Mouse (Mus musculus) left cerebral cortex, adult 9 months (tissue): Measurements from ENCODE around the gene Bahd1.

Source experiments
- DNase-seq, 2 experiments: peaks; one replicate each; pipeline ENCODE4 v3.0.0; 2022; ENCODE audit warnings: low spot score in 2 of 2

Gene Bahd1

GRCm38 (mm10) chr2:118898771-118899170 is 1.4 kb upstream of the Bahd1 start:
- no peak for DNase-seq

- no peak for DNase-seq
Measured at GRCm38 (mm10) chr2:118899306-118899705, 871 bp upstream of the Bahd1 start.

- no peak for DNase-seq
Measured at GRCm38 (mm10) chr2:118900826-118901140, 606 bp downstream of the Bahd1 start.

- DNase-seq, result peak; percentile 91 to 97
Measured at GRCm38 (mm10) chr2:118901175-118902031, 1.2 kb downstream of the Bahd1 start.

DNA sequence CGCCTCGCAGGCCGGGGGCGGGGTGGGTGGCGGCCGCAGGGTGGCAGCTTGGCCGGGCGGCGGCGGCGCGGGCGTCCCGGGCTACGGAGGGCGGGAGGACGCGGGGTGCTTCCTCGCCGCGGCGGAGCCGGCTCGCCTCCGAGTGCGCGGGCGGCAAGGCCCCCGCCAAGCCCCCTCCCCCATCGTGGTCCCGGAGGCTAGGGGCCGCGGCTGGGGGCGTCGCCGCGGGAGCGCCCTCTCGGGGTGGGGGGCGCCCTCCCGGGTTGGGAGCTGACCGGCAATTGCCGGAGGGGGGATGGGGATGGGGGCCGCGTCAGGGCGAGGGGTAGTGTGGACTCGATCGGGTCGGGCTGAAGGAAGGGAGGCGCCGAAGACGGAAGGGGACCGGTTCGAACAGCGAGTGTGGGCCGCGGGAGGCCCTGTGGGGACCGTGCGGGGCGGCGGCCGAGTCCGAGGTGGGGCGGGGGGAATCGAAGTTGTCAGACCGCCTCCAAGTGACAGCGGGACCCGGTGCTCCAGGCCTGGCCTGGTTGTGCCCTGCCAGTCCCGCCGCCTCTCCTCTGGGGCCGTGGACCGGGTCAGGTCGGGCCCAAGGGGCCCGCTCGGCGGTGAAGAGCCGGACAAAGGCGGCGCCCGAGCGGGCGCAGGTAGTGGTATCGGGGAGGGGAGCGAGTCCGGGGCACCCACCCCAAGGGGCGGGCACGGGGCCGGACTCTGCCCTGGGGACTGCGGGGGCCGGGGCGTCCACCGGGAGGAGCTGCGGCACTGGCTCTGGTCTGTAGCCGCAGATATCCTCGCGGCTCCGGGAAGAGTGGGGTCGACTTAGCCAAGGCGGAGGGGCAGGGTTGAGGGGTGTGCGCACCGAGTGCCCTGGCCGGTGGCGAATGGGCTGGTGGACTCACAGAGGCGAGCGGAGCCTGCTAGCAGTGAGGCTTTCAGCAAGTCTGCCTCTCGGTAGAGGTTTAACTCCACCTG is 2.2 kb downstream of the Bahd1 start:
- no peak for DNase-seq

- DNase-seq, result no peak
Measured at GRCm38 (mm10) chr2:118903333-118903741, 3.2 kb downstream of the Bahd1 start.

- DNase-seq, result no peak
Measured at GRCm38 (mm10) chr2:118905433-118906117, 5.4 kb downstream of the Bahd1 start.

GRCm38 (mm10) chr2:118906118-118906492 is 5.9 kb downstream of the Bahd1 start:
- DNase-seq, result no peak

GRCm38 (mm10) chr2:118907781-118908180 is 7.6 kb downstream of the Bahd1 start:
- DNase-seq, result no peak

DNA sequence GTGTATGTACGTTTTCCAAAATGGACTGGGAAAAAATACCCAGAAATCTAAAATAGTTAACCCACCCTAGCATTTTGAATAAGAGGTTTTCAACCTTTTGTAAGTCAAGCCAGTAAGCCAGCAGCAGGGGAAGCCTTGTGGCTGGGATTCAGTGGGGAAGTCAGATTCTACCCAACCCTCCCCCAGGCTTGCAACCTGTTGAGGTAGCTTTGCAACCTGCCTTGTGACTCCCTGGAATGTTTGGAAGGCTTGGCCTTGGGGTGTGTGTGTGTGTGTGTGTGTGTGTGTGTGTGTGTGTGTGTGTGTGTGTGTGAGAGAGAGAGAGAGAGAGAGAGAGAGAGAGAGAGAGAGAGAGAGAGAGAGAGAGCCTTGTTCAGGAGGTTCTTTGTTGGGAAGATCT is 9.0 kb downstream of the Bahd1 start:
- DNase-seq, result no peak

DNA sequence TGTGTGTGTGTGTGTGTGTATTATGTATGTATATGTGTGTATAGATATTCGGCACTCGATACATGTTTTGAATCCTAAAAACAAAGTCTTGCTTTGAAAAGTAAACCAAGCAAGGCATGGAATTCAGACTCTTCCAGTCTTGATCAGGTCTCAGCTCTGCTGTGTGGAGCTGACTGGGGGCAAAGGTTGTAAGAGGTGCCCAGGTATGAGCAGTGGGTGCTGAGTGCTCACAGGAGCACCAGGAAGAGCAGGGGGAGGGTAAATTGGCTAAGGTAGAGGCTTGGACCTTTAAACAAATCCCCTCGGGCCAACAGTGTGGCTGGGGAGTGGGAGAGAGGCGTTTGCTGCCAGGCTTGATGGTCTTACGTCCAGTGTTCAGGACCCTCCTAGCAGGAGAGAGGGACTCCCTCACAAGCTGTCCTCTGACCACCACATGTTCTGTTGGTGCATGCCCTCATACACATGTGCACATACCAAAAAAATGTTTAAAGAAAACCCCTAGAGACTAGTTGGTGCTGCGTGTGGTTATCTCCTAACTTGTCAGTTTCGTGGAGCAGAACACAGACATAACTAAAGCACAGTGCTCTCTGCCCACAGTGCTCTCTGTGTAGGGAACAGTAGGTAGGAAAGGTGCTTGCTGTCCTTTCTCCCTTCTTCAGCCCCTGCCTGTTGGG is 10.6 kb downstream of the Bahd1 start:
- DNase-seq, result no peak

DNA sequence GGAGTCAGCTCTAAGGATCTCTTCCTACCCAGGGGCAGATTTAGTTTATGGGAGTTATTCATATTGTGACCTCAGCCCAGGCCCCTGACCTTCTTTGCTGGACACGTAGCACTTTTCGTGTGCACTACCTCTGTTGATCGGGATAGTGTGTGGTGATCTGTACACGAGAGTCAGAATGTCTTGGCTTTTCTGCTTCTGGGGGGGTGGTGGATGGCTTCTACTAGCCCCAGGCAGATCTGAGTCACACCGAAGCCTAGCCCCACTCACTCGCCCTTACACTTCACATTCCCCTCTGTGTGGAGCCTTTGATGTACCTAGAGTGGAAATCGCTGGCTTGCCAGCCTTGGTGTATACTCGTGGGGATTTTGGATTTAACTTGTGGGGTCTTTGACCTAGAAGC is 12.5 kb downstream of the Bahd1 start:
- no peak for DNase-seq

GRCm38 (mm10) chr2:118913551-118914276 is 13.5 kb downstream of the Bahd1 start:
- no peak for DNase-seq

- DNase-seq, result no peak
Measured at GRCm38 (mm10) chr2:118914685-118915084, 14.5 kb downstream of the Bahd1 start.

DNA sequence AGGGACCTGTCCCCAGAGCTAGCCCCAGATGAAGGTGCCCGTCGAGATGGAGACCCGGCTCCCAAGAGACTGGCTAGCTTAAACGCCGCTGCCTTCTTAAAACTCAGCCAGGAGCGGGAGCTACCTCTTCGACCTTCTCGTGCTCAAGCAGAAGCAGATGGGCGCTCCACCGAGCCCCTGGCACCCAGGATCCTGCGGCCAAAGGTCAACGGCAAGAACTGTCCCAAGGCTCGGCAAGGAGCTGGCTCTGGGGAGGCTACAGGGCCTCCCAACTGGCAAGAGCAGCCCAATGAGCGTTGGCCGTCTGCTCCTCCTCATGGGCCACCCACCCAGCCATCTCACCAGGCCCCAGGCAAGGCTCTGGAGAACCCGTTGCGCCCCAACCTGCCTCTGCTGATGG is 16.3 kb downstream of the Bahd1 start:
- no peak for DNase-seq

DNA sequence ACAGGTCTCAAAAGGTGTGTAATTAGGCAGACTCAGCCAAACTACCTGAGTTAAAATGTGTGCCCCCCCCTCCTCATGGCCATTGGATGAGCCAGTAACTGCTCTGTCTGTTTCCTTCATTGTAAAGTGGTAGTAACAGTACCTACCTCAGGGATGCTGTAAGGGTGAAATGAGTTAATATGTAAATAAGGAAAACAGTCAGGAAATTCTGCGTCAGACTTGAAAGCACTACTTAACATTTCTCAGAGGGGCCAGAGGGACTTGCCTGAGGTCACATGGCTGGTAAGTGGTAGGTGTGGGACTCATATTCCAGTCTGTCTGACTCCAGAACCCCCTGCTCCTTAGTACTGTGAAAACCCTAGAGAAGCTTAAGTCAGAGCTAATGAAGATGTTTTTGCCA is 18.4 kb downstream of the Bahd1 start:
- DNase-seq, result no peak

- no peak for DNase-seq
Measured at GRCm38 (mm10) chr2:118920428-118920827, 20.3 kb downstream of the Bahd1 start.

DNA sequence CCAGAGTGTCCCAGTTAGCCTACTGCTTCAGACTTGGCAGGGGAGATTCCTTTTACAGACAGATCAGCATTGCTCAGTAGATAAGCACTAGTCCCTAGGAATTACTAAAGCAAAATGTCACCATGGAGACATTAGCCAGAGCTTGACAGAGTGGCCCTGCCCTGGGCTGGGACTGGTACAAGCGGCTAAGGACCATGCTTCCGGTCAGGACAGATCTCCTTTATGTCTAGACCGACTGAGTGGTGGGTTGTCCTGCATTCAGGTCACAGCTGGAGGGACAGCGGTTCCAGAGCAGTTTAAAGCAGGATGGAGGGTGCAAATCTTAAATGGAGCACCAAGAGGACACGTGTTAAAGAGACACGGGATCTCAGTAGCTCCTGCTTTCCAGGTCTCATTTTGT is 25.8 kb downstream of the Bahd1 start:
- no peak for DNase-seq

DNA sequence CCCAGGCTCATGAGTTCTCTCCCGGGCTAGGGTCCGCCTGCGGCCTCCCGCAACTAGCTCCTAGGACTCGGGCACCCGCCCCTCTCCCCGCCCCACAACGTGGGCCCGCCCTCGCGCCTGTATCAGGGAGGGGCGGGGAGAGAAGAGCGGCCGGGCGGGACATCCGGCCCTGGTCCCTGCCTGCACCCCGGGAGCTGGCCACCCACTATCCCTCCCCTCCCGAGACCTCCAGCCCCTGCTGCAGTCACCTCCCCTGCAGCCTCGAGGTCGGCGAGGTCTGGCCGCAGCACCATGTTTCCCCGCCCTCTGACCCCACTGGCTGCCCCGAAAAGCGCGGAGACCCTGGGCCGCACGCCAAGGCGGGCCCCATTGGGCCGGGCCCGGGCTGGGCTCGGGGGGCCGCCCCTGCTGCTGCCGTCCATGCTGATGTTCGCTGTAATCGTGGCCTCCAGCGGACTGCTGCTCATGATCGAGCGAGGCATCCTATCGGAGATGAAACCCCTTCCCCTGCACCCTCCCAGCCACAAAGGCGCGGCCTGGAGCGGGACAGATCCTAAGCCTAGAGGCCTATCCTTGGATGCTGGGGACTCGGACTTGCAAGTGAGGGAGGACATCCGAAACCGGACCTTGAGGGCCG is 26.3 kb downstream of the Bahd1 start, which contains the start of gene Chst14:
TSS of gene Chst14 (plus strand) at position 136 of the 637 bp plus-strand sequence.
- DNase-seq, result no peak

GRCm38 (mm10) chr2:118926998-118927739 is 27.0 kb downstream of the Bahd1 start:
- DNase-seq, result no peak
